Mouse (Mus musculus) layer of hippocampus, adult 11-12 months (tissue): ENCODE measurements around the gene Apol9b.

Experiments used
- DNase-seq: peaks from one replicate; pipeline ENCODE4 v3.0.0; 2022; ENCODE audit warnings: low spot score

The Apol9b gene

DNA sequence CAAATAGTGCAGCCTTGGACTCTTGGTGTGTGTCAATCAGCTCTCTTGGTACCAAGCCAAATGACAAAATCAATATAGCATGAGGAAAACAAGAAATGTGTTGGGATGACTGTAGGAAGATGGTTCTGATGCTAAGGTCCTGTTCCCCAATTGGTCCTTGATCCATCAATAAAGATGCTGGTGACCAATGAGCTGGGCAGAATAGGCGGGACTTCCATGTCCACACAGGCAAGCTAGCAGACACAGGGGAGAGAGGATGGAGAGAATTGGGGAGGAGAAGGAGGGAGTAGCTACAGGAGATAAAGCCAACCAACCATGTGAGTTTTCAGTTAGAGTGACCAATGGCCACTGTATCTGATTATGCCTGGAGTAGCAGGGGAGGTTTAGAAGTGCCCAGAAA lies 17.5 kb downstream of the Apol9b start:
- DNase-seq, result no peak

GRCm38 (mm10) chr15:77748414-77748813 lies 19.6 kb downstream of the Apol9b start:
- DNase-seq, result no peak

GRCm38 (mm10) chr15:77749717-77750116 lies 20.9 kb downstream of the Apol9b start:
- no peak for DNase-seq

DNA sequence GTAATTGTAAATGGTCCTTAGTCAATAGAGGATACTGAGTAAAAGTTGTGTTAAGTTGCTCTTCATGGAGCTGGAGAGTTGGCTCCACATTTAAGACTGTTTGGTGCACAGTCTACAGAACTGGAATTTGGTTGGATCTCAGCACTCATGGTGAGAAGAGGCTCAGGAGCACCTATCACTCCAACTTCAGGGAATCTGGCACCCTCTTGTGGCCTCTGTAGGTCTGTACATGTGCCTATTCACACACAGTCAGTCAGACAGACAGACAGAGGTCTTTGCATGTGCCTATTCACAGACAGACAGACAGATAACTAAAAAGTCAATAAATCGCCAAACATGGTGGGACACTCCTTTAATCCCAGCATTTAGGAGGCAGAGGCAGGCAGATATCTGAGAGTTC lies 21.6 kb downstream of the Apol9b start:
- no peak for DNase-seq

DNA sequence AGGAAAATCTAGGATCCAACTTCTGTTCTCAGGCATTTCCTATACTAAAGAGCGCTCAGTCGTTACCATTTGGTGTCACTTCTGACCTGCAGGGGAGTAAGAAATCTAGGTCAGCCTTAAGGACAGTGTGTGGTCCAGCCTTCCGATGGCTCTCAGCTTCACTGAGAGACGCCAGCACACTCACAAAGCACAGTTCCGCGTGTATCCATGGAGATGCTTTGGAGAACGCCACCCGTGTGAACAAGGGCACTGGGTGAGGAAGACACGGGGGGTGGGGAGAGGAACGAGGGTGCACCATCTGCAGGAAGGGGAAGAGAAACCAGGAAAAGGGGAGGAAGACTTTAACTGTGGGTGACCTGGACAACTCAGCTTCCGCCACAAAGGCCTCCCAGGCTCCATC lies 23.6 kb downstream of the Apol9b start:
- DNase-seq, result no peak

DNA sequence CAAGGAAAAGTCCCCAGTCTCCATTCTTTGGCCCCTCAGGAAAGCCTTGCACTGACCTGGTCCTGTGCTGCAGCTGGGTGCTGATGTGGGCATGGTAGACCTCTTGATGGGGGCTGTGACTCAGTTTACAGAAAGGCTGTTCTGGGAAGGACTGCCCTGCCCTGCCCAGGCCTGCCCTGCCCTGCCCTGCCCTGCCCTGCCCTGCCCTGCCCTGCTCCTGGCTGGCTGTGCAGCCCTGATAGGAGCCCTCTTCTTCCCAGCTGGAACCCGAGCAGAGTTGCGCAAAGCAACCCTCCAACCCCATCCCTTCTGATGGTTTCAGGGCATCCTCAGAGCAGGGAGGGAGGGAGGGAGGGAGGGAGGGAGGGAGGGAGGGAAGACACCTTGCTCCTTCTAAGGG lies 26.3 kb downstream of the Apol9b start:
- DNase-seq, result no peak

- no peak for DNase-seq
These were observed 27.2 kb downstream of the Apol9b start for GRCm38 (mm10) chr15:77756081-77756480.

DNA sequence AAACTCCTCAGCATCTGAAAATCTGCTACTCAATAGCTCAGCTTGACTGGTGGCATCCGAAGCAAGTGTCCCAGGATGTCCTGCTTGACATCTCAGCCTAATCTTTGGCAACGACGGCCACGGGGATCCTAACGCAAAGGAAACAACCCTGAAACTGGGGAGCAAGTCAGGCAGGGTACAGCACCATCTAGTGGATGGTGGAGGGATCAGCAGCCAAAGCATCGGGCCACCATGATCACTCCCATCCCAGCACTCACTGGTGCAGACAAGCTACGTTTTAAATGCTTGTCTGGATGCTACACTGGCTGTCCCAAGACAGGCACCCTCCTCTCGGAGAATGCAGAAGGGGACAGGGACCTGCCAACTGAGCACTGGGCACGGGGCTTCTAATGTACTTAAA lies 28.0 kb downstream of the Apol9b start, which contains the start of gene Apol8:
Gene Apol8, minus strand, starts transcription at position 156 of the 400 bp plus-strand sequence.
- peak; percentile 71 for DNase-seq

DNA sequence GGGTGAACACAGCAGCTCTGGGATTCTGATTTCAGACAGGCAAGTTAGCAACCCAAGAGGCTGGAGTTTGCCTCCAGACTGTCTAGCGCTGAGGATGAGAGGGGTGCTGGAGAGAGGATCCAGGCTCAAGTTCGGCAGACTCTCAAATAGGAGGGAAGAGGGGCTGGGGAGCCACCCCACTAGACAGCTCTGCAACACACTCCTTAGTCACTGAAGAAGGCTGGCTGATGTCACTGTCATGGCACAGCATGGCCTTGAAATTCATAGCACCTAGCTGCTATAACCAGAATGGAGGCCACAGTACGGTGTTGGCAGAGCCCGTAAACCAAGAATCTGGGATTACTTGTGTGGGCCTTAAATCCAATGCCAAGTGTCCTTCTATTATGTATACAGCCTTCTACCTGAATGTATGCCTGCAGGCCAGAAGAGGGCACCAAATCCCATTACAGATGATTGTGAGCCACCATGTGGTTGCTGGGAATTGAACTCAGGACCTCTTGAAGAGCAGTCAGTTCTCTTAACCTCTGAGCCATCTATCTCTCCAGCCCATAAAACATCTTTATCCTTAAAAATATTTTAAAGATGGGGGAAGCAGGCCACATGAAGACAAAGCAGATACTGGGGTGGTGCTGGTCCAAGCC lies 28.9 kb downstream of the Apol9b start:
- DNase-seq, result no peak

DNA sequence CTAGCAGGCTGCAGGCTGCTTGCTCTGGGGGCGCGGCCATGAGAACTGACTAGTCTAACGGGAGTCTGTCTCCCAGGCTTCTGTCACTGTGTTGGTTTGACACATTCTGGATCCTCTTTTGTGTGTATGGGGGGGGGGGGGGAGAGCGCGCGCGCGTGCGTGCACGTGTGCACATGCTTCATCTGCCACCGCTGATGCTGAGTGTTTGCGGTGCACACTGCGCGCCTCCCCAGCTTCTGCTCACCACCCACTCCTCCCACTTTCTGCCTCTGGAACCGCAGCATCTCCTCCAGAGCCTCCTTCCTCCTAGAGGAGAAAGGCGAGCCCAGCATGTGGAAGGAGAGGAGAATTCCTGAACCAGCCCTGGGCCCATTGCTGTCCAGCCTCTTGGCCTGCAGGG lies 31.2 kb downstream of the Apol9b start:
- no peak for DNase-seq

GRCm38 (mm10) chr15:77761083-77761482 lies 32.2 kb downstream of the Apol9b start:
- DNase-seq, result peak; percentile 7

DNA sequence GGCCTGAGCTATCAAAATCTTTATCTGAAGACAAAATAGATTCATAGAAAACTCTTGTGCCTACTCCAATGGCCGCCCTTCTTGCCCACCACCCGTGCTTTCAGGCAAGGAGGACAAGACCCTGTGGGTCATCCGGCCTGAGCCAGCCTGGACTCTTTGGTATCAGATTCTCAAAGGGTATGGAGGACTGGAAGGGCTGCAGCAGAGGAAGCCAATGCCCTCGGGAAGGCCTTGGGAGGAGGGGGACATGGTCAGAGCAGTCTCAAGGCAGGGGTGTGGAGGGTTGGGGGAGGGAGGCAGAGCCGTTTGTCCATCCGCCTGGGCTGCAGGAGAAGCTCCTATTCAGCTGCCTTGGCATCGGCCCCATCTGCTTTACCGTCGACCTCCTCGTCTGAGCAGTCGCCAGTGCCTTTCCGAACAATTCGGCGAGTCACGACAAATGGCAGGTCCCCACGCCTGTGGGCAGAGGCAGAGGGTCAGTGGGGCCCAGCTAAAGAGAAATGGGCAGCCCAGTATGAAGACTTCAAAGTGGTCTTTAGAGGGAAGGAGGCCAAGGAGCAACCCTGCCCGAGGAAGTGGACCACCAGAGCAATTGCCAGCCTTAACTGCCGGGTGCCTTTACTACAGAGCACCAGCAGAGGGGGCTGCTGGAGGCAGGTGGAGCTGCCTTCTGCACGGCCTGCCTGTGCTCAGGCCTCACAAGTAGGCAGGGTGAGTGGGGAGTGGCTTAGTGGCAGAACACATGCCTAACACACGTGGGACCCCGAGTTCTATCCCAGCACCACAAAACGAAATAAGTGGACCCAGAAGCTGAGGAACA lies 32.9 kb downstream of the Apol9b start:
- DNase-seq, result no peak

DNA sequence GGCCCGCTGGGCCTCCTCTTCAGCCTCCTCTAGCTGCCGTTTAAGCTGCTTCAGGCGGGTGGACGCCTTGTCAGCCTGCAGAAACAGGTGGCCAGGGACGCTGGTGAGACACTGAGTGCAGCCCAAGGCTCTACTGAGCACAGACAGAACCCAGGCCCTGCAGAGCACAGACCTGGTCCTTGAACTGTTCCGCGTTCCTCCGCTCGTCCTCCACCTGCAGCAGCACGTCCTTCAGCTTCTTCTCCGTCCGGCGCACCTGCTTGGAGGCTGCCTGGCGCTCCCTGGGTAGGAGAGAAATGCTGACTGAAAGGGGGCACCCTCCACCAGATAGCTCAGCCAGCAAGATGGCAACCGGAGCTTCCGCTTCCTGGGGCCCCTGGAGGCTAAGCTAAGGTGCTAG lies 34.2 kb downstream of the Apol9b start:
- no peak for DNase-seq

DNA sequence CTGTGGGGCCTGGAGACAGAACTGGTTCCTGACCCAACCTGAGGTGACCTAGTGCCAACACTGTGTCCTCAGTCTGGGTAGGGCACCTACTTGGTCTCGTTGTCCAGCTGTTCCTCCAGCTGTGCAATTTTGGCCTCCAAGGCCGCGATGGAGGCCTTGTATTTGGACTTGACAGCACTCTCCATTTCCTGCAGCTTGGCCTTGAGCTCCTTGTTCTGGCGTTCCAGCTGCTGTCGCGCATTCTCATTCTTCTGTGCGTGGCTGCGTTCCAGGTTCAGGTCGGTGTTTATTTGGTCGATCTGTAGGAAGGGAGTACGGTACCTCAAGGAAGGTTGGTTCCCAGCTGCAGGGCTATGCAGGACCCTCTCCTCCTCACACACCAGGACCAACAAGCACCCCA lies 34.9 kb downstream of the Apol9b start:
- no peak for DNase-seq

GRCm38 (mm10) chr15:77764391-77765006 lies 35.7 kb downstream of the Apol9b start:
- no peak for DNase-seq

DNA sequence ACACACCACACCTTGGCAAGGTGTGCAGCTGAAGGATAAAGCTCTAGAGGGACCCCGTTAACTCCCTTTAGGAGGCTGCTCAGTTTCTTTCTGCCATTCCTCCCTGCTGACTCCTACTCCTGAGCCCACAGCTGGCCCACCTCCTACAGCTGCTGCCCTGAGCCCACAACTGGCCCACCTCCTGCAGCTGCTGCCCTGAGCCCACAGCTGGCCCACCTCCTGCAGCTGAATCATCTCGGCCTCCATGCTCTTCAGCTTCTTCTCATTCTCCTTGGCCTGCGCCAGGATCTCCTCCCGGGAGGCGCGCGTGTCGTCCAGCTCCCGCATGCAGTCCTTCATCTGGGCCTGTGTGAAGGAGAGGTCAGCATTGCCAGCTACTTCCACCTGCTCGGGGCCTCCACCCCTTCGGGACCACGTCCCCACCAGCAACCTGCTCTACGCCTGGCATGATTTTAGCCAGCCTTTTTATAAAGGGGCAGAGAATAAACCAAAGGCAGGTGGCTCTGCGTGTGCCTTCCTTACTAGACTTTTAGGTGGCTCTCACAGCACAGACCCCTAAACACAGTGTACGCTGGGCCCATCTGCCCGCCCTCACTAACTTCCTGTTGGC lies 36.8 kb downstream of the Apol9b start:
- DNase-seq, result no peak

DNA sequence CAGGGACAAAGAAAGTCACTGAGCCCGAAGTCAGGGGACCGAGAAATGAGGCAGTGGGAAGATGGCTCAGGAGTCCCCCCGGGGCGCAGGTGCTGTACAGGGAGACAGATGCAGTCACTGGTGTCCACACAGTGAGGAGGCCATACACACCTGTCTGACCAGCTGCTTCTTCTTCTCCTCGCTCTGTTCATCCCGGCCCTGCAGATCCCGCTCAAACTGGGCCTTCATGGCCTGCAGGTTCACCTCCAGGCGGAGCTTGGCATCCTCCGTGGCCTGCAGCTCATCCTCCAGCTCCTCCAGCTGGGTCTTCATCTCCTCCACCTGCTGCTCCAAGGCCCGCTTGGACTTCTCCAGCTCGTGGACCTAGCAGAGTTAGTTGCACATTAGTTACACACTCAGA lies 38.1 kb downstream of the Apol9b start:
- no peak for DNase-seq

DNA sequence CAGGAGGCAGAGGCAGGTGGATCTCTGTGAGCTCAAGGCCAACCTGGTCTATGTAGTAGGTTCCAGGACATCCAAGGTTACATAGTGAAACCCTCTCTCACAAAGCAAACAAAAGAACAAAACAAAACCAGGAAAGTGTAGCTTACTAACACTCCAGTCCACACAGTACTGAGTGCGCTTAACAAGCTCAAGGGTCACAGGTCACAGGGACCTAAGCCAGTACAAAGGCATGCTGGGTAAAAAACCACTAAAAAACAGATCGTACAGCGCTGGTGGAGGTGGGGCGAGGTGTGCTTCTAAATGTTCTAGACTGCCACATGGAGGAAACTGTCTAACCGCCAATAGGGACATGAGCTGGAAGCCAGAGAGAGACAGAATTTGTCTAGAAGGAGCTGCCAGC lies 41.5 kb downstream of the Apol9b start:
- DNase-seq, result no peak

- peak; percentile 51 for DNase-seq
These were observed 42.1 kb downstream of the Apol9b start for GRCm38 (mm10) chr15:77770942-77771341.

GRCm38 (mm10) chr15:77773099-77773915 lies 44.5 kb downstream of the Apol9b start:
- no peak for DNase-seq

- no peak for DNase-seq
These were observed 45.5 kb downstream of the Apol9b start for GRCm38 (mm10) chr15:77774303-77774702.
